Mouse (Mus musculus) ovary, adult 18-20 months (tissue): ENCODE measurements around the gene Gm13420.

Source experiments
- DNase-seq: peaks from one replicate; pipeline ENCODE4 v3.0.0; 2022; ENCODE audit warnings: low spot score, mixed read lengths

The Gm13420 gene

DNA sequence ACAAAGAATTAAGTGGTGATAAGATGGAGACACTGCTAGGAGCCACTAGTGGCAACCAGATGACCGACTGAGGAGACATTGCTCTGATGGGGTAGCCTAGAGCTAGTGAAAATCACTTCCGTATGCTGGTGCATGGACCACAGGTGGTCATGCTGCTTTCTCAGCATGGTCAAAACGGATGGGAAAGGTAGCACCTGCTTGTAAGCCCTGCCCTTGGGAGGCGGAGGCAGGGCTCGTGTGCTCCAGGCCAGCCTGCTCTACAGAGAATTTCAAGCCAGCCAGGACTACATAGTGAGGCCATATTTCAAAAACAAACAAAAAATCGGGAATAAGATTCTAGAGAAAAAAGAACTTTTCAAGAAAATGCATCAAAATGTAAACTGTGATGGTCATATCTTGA lies 50.1 kb downstream of the Gm13420 start:
- no peak for DNase-seq

DNA sequence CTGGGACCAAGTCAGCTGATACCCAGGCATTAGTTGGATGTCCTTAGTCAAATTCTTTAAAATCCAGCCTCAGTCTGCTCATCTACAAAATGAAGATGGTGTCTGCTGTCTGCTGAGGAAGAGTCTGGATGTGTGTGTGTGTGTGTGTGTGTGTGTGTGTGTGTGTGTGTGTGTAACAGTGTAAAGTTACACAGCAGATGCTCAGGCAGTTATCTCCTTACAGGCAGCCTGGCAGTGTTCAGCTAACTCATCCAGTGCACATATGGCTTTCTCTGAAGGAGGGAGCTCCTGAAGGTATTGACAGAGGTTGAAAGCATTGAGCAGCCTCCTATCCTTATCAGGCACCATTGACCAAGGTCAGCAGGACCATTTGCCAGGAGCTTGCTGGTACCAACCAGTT lies 50.6 kb downstream of the Gm13420 start:
- no peak for DNase-seq

DNA sequence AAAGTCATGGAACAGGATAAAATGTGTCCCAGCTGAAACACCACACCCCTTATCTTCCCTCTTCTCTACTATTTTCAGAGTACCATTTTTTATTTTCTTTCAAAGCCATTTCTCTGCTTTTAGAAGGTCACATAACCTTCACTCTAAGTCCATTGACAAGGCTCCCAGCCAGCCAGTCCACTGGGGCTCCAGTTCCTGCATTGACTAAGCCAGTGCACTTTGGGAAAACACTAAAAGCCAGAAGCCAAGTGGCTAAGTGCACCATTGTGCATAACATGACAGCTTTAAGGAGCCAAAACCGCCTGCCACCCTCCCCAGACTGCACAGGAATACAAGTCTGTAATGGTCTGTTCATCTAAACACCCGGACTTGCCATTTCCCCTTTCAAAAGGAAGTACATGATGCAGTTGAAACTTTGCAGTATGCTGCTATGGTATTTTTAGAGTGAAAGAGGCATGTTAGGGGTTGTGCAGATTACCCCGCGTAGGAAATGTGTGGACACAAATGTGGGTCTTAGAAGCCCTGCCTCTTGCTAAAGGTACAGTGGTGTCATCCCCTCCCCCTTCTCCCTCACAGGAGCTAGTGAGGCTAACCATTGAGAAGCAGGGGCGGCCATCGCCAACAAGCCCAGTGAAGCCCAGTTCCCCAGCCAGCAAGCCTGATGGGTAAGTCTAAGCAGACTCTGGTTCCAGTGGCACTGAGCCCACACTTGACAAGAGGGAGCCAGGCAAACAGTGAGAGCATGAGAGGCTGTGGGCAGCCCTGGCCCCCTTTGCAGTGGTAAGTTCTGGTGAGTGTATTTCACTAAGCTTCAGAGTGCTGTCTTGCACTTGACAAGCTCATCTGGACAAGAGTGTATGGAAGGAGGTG lies 52.8 kb downstream of the Gm13420 start:
- DNase-seq: no peak

DNA sequence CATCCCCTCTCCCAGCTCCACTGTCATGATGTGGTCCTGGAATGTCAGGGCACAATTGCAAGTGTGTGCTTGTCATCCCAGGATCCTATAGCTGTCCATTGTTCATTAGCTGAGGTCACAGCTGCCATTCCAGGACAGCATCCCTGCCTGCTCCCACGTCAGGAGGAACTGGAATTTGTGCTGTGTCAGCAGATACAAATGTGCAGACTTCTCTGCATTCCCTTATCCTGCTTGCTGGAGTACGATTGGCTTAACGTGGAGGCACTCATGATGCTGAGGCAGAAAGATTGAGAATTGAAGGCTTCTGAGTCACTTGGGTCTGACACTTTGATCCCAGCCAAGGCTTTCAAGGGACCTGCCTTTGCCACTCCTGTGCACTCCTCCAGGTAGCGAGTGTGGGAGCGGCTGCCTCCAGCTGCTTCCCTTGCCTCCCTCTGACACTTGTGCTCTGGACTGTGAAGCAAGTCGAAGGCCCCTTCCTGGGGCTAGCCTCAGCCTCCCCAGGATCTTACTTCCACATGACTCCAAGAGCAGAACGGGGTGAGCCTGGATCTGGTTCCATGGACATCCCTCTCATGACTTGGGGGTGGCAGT lies 55.2 kb downstream of the Gm13420 start:
- no peak for DNase-seq
